Mouse (Mus musculus) lung, postnatal 0 days (tissue): ENCODE results near the gene 1700017B05Rik.

ENCODE experiments used
- CTCF ChIP-seq: IDR thresholded peaks from 2 replicates; pipeline ENCODE4 v1.5.1; 2016; ENCODE audit warnings: antibody characterized with exemption, mild to moderate bottlenecking
- EP300 ChIP-seq: IDR thresholded peaks from 2 replicates; pipeline ENCODE4 v1.6.1; 2016; ENCODE audit warnings: antibody characterized with exemption, mild to moderate bottlenecking, control low read depth

GRCm38 (mm10) chr9:57219511-57219910 is 42.9 kb downstream of the 1700017B05Rik start:
- no peak for TF ChIP-seq EP300
- no peak for TF ChIP-seq CTCF
